Mouse (Mus musculus): Measurements from ENCODE around the gene Omp.

Omp gene

DNA sequence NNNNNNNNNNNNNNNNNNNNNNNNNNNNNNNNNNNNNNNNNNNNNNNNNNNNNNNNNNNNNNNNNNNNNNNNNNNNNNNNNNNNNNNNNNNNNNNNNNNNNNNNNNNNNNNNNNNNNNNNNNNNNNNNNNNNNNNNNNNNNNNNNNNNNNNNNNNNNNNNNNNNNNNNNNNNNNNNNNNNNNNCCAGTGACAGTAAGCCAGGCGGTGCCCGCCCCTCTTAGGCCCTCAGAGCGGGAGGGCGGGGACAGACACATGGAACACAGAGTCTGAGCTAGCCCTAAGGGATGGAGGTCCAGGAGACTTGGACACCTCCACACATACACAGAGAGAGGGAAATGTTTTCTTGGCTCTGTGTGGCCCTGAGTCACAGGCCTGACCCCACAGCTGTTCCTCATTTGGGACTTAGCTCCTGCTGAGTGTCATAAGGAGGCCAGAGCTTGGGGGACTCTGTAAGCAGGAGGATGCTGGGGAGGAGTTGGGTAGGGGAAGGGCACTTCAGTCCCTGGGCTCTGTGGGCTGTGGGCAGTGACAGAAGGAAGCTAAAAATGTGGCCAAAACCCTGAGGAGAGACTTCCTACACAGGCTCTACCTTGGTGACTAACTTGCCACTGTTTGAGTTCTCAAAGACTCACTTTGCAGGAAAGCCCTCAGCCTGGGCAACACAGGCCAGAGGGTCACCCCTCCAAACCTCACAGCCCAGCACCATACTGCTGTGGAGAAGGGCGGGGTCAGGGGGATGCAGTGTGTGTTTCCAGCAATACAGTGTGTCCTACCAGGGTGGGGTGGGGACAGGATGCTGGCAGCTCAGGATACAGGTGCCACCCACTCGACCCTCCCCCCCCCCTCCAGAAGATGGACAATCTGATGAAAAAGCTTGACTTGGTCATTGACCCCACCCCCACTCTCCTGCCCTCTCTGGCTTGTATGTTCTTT lies 26.1 kb upstream of the Omp start:
- DNase-seq (ENCODE audit: low spot score in 2 of 2) = peak in 1 of 2 experiments; percentile 43

DNA sequence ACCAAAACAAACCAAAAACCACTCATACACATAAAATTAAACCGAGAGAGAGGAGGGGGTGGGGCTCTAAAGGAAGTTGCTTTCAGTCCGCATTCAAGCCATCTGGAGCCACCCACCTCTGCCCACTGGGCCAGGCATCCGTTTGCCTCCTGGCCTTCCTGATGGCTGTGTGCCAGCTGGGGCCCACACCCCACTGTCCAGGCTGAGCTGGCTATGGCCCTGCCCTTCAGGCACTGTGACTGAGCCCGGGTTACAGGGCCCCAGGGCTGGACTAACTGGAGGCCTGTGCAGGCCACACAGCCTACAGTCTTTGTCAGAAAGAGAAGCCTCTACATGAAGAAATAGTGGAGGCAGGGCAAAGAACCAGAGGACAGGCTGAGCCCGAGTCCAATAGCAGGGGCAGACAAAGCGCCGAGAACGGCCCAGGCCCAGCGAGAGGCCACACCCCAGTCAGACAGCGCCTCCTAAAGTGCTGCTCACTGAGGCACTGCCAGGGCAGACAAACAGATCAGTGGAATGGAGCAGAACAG lies 19.8 kb upstream of the Omp start:
- peak in 1 of 2 experiments; percentile 49 for DNase-seq (ENCODE audit: low spot score in 2 of 2)

DNA sequence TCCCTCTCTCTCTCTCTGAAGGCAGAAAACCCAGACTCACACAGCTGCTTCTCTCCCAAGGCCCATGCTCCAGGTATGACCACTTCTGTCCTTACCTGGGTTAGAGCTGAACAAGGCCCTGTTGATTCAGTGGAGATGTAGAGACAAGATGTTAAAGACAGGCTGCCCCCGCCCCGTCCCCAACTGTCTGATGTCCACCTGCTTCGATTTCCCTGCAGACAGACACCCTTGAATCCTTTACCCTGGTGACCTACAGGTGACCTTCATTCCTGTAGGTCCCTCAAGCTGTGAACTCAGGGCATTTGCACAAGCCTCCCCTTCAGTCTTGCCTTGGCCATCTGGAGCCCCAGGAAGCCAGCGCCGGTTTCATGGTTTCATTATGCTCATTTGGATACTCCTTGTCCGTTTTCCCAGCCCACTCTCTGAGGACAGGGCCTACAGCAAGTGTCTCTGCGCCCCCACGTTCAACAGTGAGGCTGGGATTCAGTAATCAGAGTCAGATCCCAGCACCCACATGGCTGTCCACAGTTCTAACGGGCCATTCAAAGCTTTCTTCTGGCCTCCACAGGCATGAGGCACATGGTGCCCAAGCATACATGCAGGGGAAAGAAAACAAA lies 19.2 kb upstream of the Omp start:
- DNase-seq (ENCODE audit: low spot score in 2 of 2) = no peak

DNA sequence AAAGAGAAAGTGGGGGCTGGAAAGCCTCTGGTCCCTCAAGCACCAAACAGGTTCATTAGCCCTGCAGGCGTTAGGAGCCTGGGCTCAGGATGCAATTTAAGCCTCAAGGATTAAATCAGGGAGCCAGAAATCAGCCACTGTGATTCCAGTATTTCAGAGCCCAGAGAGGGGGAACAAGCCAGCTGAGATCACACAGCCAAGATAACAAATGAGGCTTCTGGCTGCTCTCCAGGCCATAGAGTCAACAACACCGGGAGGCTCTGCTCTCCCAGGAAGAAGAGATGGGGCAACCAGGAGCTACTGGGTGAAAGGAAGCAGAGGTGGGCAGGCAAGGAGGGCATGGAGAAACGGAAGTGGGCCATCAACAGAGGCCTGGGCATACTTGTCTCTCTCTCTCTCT lies 18.4 kb upstream of the Omp start:
- DNase-seq (ENCODE audit: low spot score in 2 of 2) = no peak

DNA sequence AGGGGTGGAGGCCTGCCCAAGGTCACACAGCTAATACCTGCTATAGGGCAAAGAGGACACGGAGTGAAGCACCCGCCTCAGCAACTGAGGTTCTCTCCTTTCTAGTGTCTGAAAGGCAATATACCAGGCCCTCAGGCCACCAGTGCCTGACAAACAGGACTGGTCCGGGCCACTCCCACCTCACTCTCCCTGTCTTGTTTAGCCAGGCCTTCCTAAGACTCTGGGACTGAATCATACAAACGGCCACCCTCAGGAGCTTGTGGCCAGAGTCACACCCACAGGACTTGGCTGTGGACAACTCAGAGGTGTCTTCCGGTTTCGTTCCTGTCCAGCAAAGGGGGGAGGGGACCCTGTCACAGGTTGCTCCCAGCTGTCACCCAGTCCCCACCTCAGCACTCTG lies 16.9 kb upstream of the Omp start:
- DNase-seq (ENCODE audit: low spot score in 2 of 2) = no peak

DNA sequence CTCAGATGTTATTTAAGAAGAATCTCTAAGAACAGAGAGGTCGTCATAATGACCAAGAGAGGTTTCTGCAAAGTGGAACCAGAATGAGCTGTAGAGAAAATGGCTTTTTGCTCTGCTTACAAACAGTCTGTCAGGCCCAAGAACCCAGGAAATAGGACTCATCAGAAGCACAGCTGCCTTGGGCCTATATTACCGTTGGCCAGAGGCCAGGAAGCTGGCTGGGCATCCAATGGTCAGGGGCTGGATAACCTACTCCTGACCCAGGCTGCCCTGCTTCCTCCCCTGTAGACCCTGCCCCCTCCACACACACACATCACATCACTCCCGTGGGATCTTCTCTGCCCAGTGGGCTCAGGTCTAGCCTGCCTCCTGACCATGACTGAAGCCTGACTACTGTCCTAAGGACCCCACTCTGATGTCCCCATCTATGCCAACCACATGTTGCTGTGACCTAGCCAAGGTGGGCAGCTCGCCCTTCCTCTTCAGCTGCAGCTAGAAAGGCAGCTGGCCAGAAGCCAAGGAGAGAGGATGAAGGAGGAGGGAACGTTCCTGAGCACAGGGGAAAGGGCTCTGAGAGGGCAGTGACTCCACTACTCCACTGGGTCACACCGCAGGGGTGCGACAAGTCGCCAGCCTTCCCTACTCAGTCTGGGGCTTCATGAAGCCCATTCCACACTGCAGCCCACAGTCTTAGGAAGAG lies 14.9 kb upstream of the Omp start:
- DNase-seq (ENCODE audit: low spot score in 2 of 2) = no peak

DNA sequence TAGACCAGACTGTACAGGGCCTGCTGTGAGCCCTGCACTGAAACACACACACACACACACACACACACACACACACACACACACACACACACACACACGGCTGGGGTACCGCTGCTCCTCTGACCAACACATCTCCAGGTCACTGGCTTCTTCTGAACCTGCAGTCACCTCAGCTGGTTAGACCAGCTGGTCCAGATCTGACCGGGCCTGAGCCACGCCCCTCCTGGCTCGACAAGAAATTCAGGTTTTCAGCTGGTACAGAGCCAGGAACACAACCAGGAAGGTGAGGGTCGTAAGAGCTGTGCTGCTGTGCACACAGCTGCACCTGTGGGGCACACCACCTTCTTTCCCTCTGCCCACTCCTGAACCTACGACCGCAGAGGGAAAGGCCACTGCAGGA lies 13.2 kb upstream of the Omp start:
- peak; percentile 58 to 73 for DNase-seq (ENCODE audit: low spot score in 2 of 2)

DNA sequence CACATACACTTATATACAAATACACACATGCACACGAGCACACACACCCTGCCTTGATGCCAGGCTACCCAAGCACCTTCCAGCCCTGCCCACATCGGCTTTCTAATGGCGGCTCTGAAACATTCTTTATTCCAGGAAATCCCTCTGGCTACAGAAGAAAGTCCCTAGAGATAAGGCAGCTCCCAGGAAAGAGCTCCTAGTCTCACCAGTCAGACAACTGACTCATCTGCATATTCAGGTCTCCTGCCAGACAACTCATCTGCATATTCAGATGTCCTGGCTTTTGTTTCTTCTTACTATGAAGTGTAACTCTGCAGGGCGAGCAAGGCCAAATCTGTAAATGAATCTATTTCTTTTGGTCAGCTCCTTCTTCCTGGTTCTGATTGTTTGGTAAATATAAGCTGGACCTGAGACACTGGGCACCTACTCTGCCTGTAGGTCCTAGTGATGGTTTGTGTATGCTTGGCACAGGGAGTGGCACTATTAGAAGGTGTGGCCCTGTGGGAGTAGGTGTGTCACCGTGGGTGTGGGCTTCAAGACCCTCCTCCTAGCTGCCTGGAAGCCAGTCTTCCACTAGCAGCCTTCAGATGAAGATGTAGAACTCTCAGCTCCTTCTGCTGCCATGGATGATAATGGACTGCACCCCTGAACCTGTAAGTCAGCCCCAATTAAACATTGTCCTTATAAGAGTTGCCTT lies 12.5 kb upstream of the Omp start:
- no peak for DNase-seq (ENCODE audit: low spot score in 2 of 2)

DNA sequence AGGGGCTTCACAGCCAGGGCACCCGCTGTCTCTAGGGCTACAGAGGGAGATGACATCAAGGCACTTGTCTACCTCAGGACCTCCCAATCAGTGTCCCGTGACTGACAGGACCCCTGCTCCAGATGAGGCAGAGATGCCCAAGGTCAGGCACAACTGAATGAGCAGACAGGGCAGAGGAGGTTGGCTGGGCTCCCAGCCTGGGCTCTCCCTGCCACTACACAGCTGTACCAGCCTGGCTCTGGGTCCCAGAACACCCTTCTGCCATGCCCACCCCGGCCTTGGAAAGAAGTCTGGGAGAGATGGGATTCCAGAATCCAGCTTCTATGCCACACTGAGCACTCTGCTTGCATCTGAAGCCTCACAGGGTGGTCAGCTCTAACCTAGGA lies 11.0 kb upstream of the Omp start:
- DNase-seq (ENCODE audit: low spot score in 2 of 2) = no peak

DNA sequence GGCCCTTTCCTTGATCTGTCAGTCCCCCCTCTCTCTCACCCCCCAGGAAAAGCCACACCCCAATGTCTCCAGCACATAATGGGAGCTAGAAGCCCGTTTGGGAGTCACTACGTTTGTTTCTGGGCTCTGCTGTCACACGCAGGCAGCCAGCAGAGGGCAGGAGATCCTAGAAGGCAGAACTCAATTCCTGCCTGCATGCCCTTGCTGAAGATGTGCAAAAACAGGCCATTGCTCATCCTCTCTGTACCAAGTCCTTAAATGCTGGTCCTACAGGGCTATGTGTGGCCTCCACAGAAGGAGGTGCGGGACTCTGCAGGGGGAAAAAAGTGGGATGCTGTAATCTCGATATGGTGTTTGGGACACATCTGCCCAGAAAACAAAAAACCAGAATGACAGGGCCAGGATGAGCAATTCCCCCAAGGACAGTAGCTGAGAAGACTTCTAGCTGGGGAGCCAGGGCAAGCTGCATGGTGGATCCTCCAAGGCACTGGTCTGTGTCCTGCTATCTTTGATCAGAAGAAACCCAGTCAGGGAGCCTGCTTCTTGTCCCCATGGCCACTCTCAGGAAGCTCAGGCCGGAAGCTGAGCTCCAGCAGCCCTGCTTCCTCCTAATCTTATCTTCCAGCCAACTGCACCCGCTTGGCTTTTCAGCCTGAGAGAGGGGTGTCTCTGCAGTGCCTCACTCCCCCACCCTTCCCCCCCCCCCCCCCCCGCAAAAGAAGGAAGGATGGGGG lies 10.4 kb upstream of the Omp start:
- DNase-seq (ENCODE audit: low spot score in 2 of 2) = peak in 1 of 2 experiments; percentile 53

DNA sequence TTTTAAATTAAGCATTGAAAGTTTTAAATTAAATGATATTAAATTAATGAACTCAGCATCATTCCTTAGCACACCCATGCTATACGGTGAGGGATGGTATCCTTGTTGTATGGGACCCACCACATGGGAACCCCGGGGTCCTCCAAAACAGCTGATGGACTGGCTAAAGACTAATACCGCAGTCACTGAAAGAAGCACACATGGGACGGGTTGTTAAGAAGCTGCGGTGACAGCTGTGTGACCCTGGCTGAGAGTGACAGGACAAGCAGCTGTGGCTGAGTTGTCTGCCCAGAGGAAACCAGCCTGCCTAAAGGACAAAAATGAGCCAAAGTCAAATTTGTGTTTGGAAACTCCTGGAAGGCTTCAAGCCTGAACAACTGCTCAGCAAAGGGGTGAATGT lies 8.6 kb upstream of the Omp start:
- no peak for DNase-seq (ENCODE audit: low spot score in 2 of 2)

DNA sequence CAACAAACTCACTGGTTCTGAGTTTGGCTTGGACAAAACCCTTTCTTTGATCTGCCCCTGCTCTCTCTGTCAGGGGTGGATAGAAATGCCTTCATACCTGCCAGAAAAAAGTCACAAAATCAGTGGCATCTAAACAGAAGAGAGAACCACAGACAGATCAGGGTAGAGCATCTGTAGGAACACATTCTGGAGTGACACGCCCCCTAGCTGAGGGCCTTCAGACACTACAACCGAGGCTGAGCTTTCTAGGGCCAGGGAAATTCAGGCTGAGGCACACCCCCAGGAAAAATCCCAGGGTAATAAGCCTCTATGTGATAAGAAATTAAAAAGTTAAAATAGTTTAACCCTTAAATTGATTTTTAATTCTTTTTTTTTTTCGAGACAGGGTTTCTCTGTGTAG lies 8.0 kb upstream of the Omp start:
- DNase-seq (ENCODE audit: low spot score in 2 of 2) = no peak

DNA sequence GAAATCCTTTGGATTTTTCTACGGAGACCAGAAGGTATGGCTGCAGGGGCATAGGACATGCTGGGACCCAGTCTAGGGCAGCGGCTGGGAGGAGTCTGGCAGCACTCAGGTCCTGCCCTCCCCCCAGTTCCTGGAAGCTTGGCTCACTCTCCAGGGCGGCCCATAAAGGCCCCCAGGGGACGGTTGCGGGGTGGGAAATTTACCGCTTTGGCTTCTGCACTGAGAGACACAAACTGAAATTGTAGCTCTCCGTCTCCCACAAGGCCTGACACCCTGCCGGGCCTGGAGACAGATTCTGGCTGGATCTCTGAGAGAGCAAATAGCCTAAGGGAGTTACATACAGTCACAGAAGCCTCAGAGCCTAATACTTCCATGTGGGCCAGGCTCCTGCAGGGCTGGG lies 7.1 kb upstream of the Omp start:
- DNase-seq (ENCODE audit: low spot score in 2 of 2) = no peak

DNA sequence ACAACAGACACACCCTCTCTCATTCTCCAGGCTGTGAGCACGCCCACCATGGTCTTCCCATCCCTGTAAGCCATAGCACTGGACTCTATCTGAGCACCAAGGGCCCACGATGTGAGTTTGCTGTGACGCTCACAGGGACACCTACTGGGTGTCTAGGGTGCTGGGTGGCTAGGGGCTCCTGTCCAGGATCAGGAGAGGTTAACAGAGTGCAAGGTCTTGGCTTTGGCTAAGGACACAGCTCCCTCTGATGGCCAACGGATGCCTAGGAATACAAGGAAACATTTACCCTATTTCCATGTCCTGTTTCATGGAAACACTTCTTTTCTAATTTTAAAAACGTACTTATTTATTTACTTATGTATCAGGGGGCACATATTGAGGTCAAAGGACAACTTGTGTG lies 5.2 kb upstream of the Omp start:
- no peak for DNase-seq (ENCODE audit: low spot score in 2 of 2)

DNA sequence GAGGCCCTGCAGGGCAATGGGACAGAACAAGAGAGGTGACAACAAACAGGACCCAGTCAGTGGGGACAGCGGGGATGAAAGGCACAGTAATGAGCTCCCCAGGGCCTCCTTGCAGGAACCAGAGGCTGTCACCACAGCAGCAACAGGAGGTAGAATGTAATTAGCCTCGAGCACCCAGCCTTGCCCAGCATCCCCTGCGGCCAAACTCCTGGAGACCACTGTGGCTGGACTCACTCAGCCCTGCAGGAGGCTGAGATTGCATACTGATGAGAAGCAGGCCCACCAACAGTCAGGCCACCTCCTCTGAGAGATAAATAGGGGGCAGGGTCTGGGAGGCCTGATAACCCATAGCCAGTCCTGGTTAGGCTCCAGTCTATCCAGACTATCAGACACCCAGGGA lies 4.5 kb upstream of the Omp start:
- DNase-seq (ENCODE audit: low spot score in 2 of 2) = no peak

DNA sequence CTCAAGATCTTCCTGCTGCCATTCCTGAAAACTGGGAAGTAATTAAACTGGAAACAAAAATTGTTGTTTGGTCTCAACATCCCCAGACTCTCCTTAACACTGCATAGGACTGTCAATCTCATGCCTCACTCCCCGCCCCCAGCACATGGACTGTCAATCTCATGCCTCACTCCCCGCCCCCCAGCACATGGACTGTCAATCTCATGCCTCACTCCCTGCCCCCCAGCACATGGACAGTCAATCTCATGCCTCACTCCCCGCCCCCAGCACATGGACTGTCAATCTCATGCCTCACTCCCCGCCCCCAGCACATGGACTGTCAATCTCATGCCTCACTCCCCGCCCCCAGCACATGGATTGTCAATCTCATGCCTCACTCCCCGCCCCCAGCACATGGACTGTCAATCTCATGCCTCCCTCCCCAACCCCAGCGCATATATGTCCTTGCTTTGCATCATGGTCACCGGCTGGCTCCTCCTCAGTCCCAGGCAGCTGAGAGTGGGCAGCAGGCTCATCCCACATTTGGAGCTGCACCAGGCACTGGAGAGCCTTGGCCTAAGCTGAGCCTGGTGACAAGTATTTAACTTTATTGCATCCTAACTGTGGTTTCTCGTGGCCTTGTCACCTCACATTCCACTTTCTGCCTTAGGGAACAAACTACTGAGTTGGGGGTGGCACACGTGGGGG lies 3.6 kb upstream of the Omp start:
- no peak for DNase-seq (ENCODE audit: low spot score in 2 of 2)

DNA sequence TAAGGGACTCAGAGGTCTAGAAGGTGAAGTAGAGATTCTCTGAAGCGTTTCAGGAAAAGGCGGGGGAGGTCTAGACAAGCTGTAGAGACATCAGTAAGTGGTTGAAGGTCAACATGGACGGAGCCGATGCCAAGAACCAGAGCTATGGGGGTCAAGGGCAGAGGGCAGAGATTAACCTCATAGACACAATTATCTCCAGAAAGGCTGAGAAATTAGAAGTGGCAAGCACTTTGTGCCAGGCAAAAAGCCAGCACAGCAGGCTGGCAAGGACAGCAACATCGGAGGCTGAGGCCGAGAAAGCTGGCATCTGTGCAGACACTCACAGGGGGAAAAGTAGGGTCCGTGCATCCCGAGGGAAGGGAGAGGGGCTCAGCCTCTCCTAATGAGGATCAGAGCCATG lies 2.5 kb upstream of the Omp start:
- DNase-seq (ENCODE audit: low spot score in 2 of 2) = no peak

DNA sequence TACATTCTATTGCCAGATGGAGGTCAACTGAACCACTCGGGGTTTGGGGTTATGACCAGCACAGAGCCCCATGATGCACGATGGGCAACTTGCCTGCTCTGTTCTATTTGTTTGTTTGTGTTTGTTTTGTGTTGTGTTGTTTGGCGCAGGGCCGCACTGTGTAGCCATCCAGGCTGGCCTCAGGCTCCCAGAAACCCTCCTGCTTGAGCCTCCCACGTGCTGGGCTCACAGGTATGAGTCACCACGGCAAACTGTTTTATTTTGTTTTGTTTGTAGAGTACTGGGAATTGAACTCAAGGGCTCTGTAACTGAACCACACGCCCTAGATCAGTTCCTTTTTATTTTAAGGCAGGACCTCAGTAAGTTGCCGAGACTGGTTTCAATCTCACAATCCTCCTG lies 1.1 kb upstream of the Omp start:
- no peak for DNase-seq (ENCODE audit: low spot score in 2 of 2)

DNA sequence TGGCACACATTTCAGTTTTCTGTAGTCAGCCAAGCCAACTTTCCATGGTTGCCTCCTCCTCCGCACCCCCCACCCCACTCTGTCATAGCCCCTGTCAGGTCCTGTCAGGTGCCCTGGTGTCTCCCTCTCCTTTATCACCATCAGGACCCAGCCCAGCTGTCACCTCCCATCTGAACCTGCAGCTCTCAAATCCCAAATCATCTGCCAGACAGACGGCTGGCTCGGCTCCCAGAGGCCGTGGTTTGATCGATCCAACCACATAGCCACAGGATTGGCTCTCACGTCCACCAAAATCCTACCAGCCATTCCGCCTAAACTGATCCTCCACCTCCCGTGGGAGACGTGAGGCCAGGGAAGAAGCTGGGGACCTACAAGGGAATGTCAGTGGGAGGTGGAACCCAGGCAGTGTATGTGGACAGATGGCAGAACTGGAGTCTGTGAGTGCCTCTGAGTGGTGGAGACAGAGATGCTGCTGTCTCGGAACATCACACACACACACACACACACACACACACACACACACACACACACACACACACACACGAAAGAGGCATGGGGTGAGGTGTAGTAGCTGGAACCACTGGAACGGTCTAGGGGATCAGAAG lies 642 bp upstream of the Omp start:
- no peak for DNase-seq (ENCODE audit: low spot score in 2 of 2)

DNA sequence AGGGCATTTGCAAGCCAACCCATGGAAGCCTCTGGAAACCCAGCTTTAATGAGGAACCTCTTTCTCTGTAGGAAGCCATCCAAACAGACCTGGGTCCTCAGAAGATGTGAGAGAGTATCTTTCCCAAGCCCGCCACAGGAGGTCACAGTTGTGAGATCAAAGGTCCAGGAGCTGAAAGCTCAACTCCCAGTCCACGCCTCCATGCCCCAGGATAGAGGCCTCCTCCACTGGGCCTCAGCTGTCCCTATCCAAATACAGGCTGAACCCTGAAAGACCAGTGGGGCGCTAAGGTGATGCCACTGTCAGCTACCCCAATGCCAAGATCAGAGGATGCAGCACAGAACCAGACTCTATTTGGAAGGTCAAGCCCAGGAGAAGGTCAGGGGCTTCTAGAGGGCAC lies 2.7 kb downstream of the Omp start:
- DNase-seq (ENCODE audit: low spot score in 2 of 2) = no peak

Measured in urinary bladder, postnatal 4 days (tissue).